Mouse (Mus musculus) MN1 (cell line): ENCODE results near the gene Glyat.
"Not testable (repeated sequence)": the region's sequence is repeated elsewhere in the genome, so short reads cannot be mapped to it uniquely, and the experiment has no call there.

Experiments used
- DNase-seq: peaks from one replicate; pipeline ENCODE4 v3.0.0-alpha.2; 2016; ENCODE audit warnings: low spot score

Glyat gene

GRCm38 (mm10) chr19:12633176-12633575 lies at the start of gene Glyat:
Glyat (plus strand) TSS chr19:12633308.
- DNase-seq = no peak

DNA sequence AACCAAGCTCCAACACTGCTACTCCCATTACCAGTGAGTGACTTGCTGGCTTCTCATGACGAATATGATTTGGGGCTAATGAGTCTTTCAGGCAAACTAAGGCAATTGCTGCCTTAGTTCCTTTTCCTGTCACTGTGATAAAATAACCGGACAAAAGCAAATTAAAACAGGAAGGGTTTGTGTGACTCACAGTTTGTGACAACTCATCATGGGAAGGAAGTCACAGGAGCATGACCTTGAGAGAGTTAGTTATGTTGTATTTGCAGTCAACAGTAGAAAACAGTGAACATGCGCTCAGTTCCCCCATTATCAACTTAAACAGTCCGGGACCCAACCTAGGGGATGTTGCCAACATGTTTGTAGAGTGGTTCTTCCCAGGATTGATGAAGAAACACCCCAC lies 47.8 kb upstream of the Glyat start:
- DNase-seq = no peak

DNA sequence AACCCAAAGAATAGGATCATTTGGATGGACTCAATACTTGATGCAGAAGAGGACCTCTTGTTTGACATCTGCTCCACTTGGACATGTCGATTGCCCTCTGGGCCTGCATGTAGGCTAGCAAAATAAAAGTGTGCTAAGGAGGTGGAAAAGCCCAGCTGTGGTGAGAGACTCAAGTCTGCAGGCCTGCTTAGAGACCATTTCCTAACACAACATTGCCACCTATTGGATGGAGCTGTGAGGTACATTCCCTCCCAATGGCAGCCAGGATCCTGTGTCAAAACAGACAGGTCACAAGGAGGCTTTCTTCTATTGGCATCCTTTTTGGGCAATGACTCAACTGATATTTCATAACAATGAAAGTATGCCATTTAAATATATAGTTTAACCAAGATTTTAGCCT lies 41.2 kb upstream of the Glyat start:
- peak; percentile 77 for DNase-seq

- DNase-seq = no peak
These were observed 38.0 kb upstream of the Glyat start for GRCm38 (mm10) chr19:12595135-12595529.

DNA sequence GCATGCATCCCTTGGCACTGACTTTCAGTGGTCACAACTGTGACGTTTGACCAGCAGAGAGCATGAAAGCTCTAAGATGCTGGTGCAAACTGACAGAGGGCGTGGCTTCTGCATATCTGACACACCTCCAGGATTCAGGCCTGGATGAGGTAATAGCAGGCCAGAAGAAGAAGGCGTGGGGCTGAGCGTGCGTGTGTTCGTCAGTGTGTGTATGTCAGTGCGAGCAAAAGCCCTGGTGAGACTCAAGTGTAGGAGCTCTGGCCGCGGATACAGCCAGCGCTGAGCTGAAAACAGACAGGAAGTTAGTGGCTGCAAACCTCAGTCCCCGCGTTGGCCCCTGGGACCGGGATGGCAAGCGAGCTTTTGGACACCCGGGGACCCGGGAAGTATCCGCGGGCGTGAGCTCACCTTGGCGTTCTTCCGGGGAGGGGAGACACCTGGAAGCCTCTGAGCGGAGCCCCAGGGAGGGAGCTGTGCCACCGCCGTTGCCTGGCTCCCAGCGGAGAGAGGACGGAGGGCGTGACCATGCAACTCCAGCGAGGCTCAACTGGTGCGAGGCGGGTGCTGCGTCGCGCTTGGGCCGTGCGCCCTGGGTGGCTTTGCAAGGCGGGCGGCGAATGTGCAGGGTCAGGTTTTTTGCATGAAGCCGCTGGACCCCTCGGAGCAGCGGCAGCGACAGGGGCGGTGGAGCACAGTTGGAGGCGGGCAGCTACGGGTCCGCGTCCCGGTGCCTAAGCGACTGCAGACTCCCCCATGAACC lies 37.4 kb upstream of the Glyat start:
- DNase-seq = peak; percentile 79

- DNase-seq = peak; percentile 8
These were observed 36.6 kb upstream of the Glyat start for GRCm38 (mm10) chr19:12596290-12597072.

- peak; percentile 2 for DNase-seq
These were observed 36.1 kb upstream of the Glyat start for GRCm38 (mm10) chr19:12597073-12597405.

DNA sequence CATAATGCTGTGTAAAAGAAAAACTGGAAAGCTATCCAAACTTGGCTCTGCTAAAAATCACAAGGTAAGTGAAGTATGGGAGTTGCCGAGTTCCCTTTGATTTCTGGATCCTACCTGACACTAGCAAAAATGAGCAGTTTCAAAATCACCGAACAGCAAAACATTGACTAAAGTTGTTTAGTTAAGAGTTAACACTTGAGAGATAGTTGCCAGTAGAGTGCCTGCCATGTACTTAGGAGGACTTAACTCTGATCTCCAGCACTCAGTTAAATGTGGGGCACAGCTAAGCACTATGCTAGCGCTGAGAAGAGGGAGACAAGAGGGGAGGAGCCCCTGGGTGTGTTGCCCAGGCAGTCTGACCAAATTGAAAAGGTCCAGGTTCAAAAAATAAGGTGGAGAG lies 34.4 kb upstream of the Glyat start:
- peak; percentile 3 for DNase-seq

DNA sequence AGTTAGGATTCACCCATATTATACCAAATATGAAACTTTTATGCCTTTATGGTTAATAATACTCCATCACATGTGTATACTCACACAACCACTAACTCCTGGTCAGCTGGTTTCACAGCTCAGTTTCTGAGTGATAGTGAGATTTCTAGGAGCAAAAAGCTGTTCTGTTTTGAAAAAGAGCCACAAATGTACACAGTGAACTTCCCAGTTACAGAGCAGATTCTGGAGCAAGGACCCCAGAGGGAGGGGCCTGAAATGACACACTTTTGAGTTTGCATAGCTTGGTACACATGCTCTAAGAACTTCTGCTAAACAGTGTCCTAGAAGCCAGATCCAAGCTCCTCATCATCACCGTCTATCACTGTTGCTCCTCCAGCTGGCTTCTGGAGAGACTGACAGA lies 33.4 kb upstream of the Glyat start, which contains the start of gene Gm4952:
Gene Gm4952, plus strand, starts transcription at position 301 of the 400 bp plus-strand sequence.
- peak; percentile 0 for DNase-seq

- DNase-seq = no peak
These were observed 32.2 kb upstream of the Glyat start for GRCm38 (mm10) chr19:12600684-12601480.

DNA sequence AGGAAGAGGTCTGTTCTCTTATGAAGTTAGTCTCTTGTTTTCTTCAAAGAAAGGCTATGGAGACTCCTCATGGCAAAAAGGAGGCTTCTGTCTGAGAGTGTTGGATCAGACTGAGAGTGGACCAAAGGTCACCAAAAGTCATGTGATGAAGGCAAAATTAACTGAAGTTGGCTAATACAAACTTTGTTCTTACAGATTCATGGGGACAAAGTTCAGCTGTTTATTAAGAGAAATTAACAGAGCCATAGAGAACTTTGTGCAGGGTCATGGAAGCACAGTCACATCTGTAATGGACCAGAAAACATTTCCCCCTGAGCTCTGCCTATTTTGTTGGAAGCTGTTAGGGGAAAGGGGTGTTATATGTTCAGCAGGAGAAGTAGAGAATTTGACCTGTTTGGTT lies 24.8 kb upstream of the Glyat start:
- DNase-seq = no peak

GRCm38 (mm10) chr19:12613646-12614045 lies 19.5 kb upstream of the Glyat start:
- no peak for DNase-seq

DNA sequence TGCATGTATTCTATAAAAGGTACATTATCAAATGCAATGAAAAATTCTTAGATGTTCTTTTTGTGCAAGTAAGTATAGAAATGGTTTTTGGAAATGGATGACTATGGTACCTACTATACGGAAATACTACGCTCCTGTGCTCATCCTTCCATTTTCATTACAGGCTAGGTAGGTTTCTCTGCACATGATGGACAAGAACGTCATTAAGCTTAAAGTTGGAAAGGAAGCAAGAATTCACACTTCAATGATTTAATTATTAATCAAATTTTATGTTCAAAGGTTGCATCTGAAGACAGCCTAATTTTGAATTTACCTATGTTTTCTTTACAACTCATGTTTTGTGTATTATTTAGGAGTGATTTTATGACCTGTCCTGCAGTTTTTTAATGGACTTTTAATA lies 1.2 kb downstream of the Glyat start:
- DNase-seq = no peak

- DNase-seq = no peak
These were observed 1.9 kb downstream of the Glyat start for GRCm38 (mm10) chr19:12634963-12635362.

DNA sequence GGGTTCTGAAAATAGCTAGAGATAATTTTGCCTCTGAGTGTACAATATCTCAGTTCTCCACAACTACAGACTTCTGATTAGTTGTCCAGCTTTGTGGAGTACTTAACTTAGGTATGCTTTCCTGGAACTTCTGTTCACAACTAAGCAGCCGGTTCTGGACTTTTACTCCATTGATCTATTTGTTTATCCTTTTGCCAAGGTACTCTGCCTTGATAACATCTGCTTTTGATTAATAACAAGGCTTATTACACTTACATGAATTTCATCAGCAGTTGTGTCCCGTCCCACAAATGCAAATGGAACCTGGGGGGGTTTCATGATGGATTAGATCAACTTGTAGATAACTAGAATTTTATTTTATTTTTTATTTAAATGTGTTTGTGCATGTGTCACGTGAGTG lies 3.8 kb downstream of the Glyat start:
- no peak for DNase-seq

- no peak for DNase-seq
These were observed 4.9 kb downstream of the Glyat start for GRCm38 (mm10) chr19:12638049-12638448.

- no peak for DNase-seq
These were observed 16.4 kb downstream of the Glyat start for GRCm38 (mm10) chr19:12649511-12649910.

DNA sequence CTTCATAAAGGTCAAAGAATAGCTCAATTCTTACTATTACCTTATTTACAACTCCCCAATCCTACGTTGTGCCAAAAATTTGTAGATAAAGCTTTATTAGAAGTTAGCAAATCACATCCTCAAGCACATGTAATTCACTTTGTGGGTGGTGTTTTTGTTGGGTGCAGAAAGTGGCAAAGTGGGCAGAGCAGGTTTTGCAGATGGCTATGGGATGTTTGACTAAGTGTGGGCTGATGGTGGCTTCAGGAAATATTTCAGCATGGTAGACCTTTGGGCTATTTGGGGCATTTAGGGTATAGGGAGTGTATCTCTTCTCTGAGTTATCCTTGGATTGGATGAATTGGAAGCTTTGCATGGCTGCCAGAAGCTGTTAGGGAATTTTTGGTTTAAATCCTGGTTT lies 33.0 kb downstream of the Glyat start:
- DNase-seq = no peak

- DNase-seq = not testable (repeated sequence)
These were observed 35.5 kb downstream of the Glyat start for GRCm38 (mm10) chr19:12668601-12669000.

DNA sequence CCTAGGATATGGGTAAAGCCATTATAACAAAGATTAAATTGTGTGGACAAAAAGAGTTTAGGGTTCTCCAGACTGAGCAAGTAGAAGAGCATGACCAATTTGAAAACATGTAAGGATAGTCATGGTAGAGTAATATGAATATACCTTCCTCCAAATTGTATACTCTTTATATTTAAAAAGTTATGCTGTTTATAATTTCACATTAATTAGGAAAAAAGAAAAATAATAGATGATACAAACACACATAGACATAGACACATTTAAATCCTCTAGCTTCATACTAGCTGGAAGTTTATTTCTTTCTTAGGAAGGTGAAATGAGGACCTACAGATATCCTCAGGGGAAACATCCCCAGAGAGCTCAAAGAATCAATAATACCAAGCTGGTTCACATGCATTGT lies 37.0 kb downstream of the Glyat start, which contains the start of gene Olfr1442:
Gene Olfr1442, plus strand, starts transcription at position 301 of the 400 bp plus-strand sequence.
- DNase-seq = no peak

- DNase-seq = no peak
These were observed 37.9 kb downstream of the Glyat start for GRCm38 (mm10) chr19:12671051-12671450.

- DNase-seq = no peak
These were observed 44.7 kb downstream of the Glyat start, which contains the start of gene Olfr1443 for GRCm38 (mm10) chr19:12677812-12678211. Olfr1443 (plus strand) TSS chr19:12678112.
